Mouse (Mus musculus): Measurements from ENCODE around the gene Cep57l1. TPM values are rescaled to one million over a fixed set of nuclear protein-coding genes. Genes with fewer than 3 reads are reported as not detected.

Cep57l1 gene
- polyA plus RNA-seq, 1 experiment, result 8.5 TPM

GRCm38 (mm10) chr10:41670196-41670595 lies 139.5 kb downstream of the Cep57l1 start:
- DNase-seq (ENCODE audit: low read depth), result no peak
- no peak for TF ChIP-seq CTCF (IDR thresholded peaks at IDR 0.05; ENCODE audit: borderline replicate concordance, extremely low read depth, insufficient read depth, insufficient read length)
- TF ChIP-seq POLR2A (IDR thresholded peaks at IDR 0.05; ENCODE audit: borderline replicate concordance, extremely low read depth, insufficient read depth, insufficient read length, poor library complexity, severe bottlenecking), result no peak

Other genes starting within 250 kb of the Cep57l1 start
- 1.1 and 2.5 TPM in 2 replicates for gene Ccdc162, start 93.2 kb downstream of the Cep57l1 start, polyA plus RNA-seq (2012; rRNA removed)
- gene Sesn1, start 64 bp upstream of the Cep57l1 start, polyA plus RNA-seq (2012; rRNA removed), result 32.2 and 34.6 TPM in 2 replicates
- gene Armc2, start 208.6 kb upstream of the Cep57l1 start, polyA plus RNA-seq (2012; rRNA removed), result 7.8 and 10.2 TPM in 2 replicates